Mouse (Mus musculus): Measurements from ENCODE around the gene Daam1.

DNA sequence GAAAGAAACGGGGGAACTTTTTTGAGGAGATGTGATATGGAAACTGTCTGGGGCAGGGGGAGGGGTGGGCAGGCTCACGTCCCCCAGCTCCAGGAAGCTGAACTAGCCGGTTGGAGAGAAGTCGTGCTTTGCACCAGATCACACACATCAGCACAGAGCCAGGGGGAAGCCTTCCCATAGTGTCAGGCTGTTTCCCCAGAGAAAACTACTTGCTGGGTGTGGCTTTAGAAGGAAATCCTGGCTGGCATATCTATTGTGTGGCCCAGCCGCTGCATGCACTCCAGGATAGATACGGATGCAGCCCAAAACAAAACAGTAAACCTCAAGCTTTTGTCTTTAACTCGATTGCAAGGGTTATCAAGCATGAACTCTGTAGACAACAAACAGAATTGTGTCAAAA, 49.7 kb upstream of the Daam1 start:
- no peak for TF ChIP-seq CTCF (conservative IDR thresholded peaks at IDR 0.05; ENCODE audit: low read length)
- no peak for TF ChIP-seq POU5F1 (IDR thresholded peaks at IDR 0.05; ENCODE audit: borderline replicate concordance, low read length)
